Mouse (Mus musculus) E14TG2a.4 (cell line): ENCODE results near the gene Slc35f4.

Experiments used
- CTCF ChIP-seq: conservative IDR thresholded peaks from 2 replicates; pipeline ENCODE4 v1.5.1; 2014; ENCODE audit warnings: low read length
- NANOG ChIP-seq: IDR thresholded peaks from 2 replicates; pipeline ENCODE4 v1.6.1; 2014; ENCODE audit warnings: borderline replicate concordance, low read length, mixed read lengths
- POU5F1 ChIP-seq: IDR thresholded peaks from 2 replicates; pipeline ENCODE4 v1.6.1; 2014; ENCODE audit warnings: low read length, borderline replicate concordance

GRCm38 (mm10) chr14:49524665-49525064, 1.2 kb downstream of the Slc35f4 start:
- TF ChIP-seq CTCF (no peak), POU5F1 (no peak), NANOG (no peak)
